Mouse (Mus musculus) G1E (cell line): ENCODE results near the gene Stac3. TPM values are rescaled to one million over a fixed set of nuclear protein-coding genes. Genes with fewer than 3 reads are reported as not detected.

Source experiments
- ATAC-seq: 2 replicates; pipeline ENCODE4 v1.8.0; 2016; ENCODE audit warnings: mild to moderate bottlenecking; ENCODE audit not compliant: insufficient number of reproducible peaks, poor library complexity, low FRiP score, severe bottlenecking; ENCODE audit errors: extremely low read depth
- DNase-seq: peaks from one replicate; pipeline ENCODE4 v3.0.0; 2012; ENCODE audit warnings: low spot score
- H3K27me3 ChIP-seq: 2 replicates; pipeline ENCODE4 v1.6.1; 2012; ENCODE audit warnings: mild to moderate bottlenecking, low read length, inconsistent platforms; ENCODE audit not compliant: insufficient read depth
- H3K36me3 ChIP-seq: replicated peaks from 2 replicates; pipeline ENCODE3; 2012; ENCODE audit warnings: mild to moderate bottlenecking, inconsistent platforms
- H3K4me1 ChIP-seq: 2 replicates; pipeline ENCODE4 v1.6.1; 2012; ENCODE audit warnings: low read depth, low read length, inconsistent platforms, mixed read lengths; ENCODE audit not compliant: insufficient read depth
- H3K4me3 ChIP-seq: 2 replicates; pipeline ENCODE4 v1.5.1; 2012; ENCODE audit warnings: low read depth, mild to moderate bottlenecking, inconsistent platforms, low read length, moderate library complexity, mixed read lengths
- H3K9me3 ChIP-seq: replicated peaks from 2 replicates; pipeline ENCODE4 v1.6.1; 2012; ENCODE audit warnings: inconsistent platforms
- CTCF ChIP-seq: IDR thresholded peaks from 2 replicates; pipeline ENCODE4 v1.5.1; 2012; ENCODE audit warnings: low read depth, low read length, inconsistent platforms, mixed read lengths
- GATA1 ChIP-seq: IDR thresholded peaks from 2 replicates; pipeline ENCODE4 v1.6.1; 2012; ENCODE audit warnings: borderline replicate concordance, low read length, inconsistent platforms, mixed read lengths
- GATA2 ChIP-seq: IDR thresholded peaks from 2 replicates; pipeline ENCODE4 v1.6.1; 2012; ENCODE audit warnings: low read depth, low read length, inconsistent platforms, borderline replicate concordance
- POLR2AphosphoS5 ChIP-seq: IDR thresholded peaks from 2 replicates; pipeline ENCODE4 v1.6.1; 2012; ENCODE audit warnings: low read depth, low read length, inconsistent platforms; ENCODE audit not compliant: insufficient replicate concordance
- TAL1 ChIP-seq: conservative IDR thresholded peaks from 2 replicates; pipeline ENCODE4 v1.6.1; 2012; ENCODE audit warnings: low read depth, low read length, inconsistent platforms, mixed read lengths
- polyA plus RNA-seq: library from polyadenylated mRNA; stranded (reverse); fragments of >175 nt; gene quantifications from 2 replicates; pipeline ENCODE4 v1.2.3, GENCODE M21; 2012
- total RNA-seq, 2 experiments: library from RNA; stranded (forward) in 1 of 2; stranded (reverse) in 1 of 2; fragments of 200-1000 nt in 1 of 2; fragments of >200 nt in 1 of 2; fragmentation: Nextera tagmentation in 1 of 2; gene quantifications; 2 replicates each; pipeline ENCODE4 v1.2.3; 2014 to 2017

Gene Stac3
- total and polyA plus RNA-seq, 3 experiments, result 0.17 to 0.60 TPM; not detected in 1

DNA sequence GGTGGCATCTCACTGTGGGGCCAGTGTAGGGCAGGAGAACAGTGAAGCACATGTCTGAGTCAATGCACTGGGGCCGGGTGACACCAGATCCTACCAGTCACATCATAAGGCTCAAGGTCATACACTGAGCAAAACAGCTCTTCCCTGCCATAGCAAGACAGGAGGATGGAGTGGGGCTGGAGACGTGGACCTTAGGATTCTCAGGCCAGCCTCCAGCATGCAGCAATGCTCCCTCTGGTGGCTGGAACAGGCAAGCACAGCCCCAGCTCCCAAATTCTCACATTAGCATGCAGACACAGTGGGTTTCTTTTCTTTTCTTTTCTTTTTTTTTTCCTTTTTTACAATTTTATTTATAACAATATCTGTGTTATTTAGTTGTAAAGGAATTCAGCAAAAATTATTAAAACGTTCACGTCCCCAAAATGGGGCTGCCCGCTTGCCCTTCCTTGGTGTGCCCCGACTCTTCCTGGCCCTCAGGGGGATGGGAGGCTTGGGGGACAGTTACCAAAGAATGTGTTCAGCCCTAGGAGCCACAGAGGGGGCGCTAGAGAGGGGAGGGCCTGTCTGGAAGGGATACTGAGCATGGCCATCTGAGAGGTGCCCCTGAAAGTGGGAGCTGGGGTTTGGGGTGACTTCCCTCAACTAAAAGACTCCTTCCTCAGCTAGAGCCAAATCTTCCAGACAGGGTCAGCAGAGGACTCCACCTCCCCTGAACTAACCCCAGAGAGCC, 36.5 kb downstream of the Stac3 start:
- TF ChIP-seq CTCF (peak; percentile 99), GATA1 (no peak)
- Histone ChIP-seq H3K4me1 (peaks cover 46% of the 10 kb centered on the region), H3K27me3 (peaks cover 84% of the 10 kb centered on the region), H3K4me3 (no peak overlapping the region), H3K36me3 (no peaks in the 10 kb centered on the region), H3K9me3 (no peaks in the 10 kb centered on the region)
- ATAC-seq, result peak; percentile 34; the same call in 1 of the 2 replicates
- peak; percentile 66 for DNase-seq

DNA sequence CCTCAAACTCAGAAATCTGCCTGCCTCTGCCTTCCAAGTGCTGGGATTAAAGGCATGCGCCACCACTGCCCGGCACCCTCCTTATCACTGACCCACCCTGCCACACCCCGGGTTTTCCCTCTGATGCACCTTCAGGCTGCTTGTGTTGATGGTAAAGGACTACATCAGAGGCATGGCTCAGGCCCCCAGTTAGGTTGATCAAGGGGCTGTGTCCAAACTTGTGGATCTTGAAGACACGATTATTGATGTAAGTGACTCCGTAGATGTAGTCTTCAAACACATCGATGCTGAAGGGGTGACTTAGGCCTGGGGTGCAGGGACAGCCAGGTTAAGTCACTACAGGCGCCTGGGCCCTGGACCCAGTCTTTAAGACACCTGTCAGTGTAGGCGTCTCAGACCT, 40.0 kb downstream of the Stac3 start:
- TF ChIP-seq TAL1 (no peak), GATA2 (no peak), GATA1 (no peak), POLR2AphosphoS5 (no peak)
- Histone ChIP-seq H3K27me3 (peaks cover 76% of the 10 kb centered on the region), H3K36me3 (no peaks in the 10 kb centered on the region), H3K4me1 (peaks cover 18% of the 10 kb centered on the region), H3K9me3 (no peaks in the 10 kb centered on the region), H3K4me3 (no peak overlapping the region)
- DNase-seq (no peak), ATAC-seq (no peak)

DNA sequence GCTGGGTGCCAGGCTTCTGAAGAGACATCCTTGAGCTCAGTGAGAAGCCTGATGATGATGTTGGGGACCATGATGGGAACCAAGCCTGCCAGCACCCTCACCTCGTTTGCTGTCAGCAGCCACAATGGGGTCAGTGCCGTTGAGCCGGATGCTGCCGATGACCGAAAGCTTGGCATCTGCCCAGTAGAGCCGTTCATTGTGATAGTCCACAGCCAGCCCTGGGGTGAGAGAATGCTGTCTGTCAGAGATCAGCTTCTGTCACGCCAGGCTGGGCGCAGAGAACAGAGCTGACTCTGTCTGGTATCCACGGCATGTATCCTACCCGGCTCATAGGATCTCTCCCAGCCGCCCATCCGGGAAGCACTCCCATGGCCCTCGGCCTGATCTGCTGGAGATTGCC, 40.6 kb downstream of the Stac3 start:
- DNase-seq, result no peak
- no peaks in the 10 kb centered on the region for H3K36me3 ChIP-seq
- H3K27me3 ChIP-seq, result peaks cover 81% of the 10 kb centered on the region
- H3K9me3 ChIP-seq, result no peaks in the 10 kb centered on the region
- TF ChIP-seq CTCF (no peak), GATA1 (no peak), POLR2AphosphoS5 (no peak), GATA2 (no peak), TAL1 (no peak)
- no peak overlapping the region for H3K4me3 ChIP-seq
- ATAC-seq, result no peak
- peaks cover 14% of the 10 kb centered on the region; the same call in 1 of the 2 replicates for H3K4me1 ChIP-seq

DNA sequence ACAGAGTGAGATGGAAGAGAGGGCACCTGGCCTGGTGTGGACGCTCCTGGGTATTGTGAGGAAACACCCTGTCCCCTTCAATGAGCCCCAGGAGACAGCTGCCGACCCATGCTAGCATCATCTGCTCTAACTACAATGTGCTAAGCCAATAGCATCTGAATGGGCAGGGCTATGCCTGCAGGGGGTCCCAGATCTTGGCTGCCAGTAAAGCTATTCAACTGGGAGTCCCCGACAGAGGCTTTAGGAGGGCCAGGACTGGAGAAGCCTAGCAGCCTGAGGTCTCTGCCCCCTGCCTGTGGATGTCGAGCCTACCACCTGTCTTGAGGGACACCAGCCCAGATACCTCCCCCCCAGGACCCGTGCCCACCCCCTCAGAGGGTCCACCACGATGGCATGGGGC, 41.2 kb downstream of the Stac3 start:
- TF ChIP-seq GATA1 (no peak), TAL1 (no peak), GATA2 (no peak), POLR2AphosphoS5 (no peak), CTCF (no peak)
- no peaks in the 10 kb centered on the region for H3K9me3 ChIP-seq
- peaks cover 9% of the 10 kb centered on the region; the same call in 1 of the 2 replicates for H3K4me1 ChIP-seq
- H3K4me3 ChIP-seq, result no peak overlapping the region
- H3K27me3 ChIP-seq, result peaks cover 84% of the 10 kb centered on the region
- DNase-seq (no peak), ATAC-seq (no peak)
- H3K36me3 ChIP-seq, result no peaks in the 10 kb centered on the region

DNA sequence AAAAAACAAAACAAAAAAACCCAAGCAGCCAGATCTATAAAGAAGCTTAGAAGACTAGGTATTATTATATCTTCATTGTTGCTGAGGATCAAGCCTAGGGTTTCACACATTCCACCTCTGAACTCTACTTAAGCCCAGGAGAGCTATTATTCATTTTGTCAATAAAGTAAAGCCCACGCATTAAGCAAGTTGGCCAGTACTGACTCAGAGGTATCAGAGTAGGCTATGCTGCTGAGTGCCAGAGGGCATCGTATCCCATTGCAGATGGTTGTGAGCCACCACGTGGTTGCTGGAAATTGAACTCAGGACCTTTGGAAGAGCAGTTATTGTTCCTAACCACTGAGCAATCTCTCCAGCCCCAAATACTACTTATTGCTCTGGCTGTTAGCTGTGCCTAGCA, 42.4 kb downstream of the Stac3 start:
- no peak for TF ChIP-seq POLR2AphosphoS5
- TF ChIP-seq TAL1, result no peak
- no peak for TF ChIP-seq GATA1
- TF ChIP-seq CTCF, result no peak
- TF ChIP-seq GATA2, result no peak
- DNase-seq (no peak), ATAC-seq (no peak)
- H3K4me3 ChIP-seq, result no peak overlapping the region
- H3K36me3 ChIP-seq, result no peaks in the 10 kb centered on the region
- H3K4me1 ChIP-seq, result peaks cover 5% of the 10 kb centered on the region; the same call in 1 of the 2 replicates
- H3K27me3 ChIP-seq, result peaks cover 85% of the 10 kb centered on the region
- H3K9me3 ChIP-seq, result no peaks in the 10 kb centered on the region

DNA sequence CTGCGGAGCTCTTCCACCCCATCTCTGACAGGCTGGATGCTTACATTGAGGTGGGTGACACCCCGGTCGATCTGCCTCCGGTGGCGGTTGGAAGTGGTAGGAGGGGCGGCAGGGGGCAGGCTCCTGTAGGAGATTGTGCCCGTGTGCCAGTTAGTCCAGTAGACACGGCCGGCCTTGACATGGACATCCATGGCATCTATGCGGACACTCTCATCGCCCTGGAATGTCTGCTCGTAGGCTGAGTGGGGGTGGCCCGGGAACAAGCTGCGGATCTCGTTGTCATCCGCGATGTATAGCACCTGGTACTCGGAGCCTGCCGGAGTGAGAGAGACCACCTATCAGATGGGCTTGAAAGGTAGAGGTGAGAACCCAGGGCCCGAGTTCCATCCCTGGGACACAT, 42.9 kb downstream of the Stac3 start:
- H3K27me3 ChIP-seq, result peaks cover 85% of the 10 kb centered on the region
- ATAC-seq, result no peak
- DNase-seq, result no peak

More for the DNA sequence above, 42.9 kb downstream of the Stac3 start:
- Histone ChIP-seq H3K36me3 (no peaks in the 10 kb centered on the region), H3K9me3 (no peaks in the 10 kb centered on the region), H3K4me3 (no peak overlapping the region), H3K4me1 (peaks cover 4% of the 10 kb centered on the region; the same call in 1 of the 2 replicates)
- no peak for TF ChIP-seq CTCF
- no peak for TF ChIP-seq POLR2AphosphoS5
- TF ChIP-seq TAL1, result no peak
- TF ChIP-seq GATA1, result no peak
- TF ChIP-seq GATA2, result no peak
